Mouse (Mus musculus) adrenal gland, adult 18-20 months (tissue): ENCODE results near the gene Itga3. TPM values are rescaled to one million over a fixed set of nuclear protein-coding genes. Genes with fewer than 3 reads are reported as not detected.

Experiments
- DNase-seq, 2 experiments: peaks; one replicate each; pipeline ENCODE4 v3.0.0; 2021 to 2022; ENCODE audit warnings: low spot score in 2 of 2
- long read RNA-seq, 2 experiments: library from polyadenylated mRNA; stranded (forward); transcript quantifications; one replicate each; pipeline ENCODE4 v2.0.0; 2021
- total RNA-seq, 2 experiments: library from RNA; stranded (reverse); gene quantifications; 1 replicate in 1 of 2; 2 replicates in 1 of 2; pipeline ENCODE4 v1.2.3; 2021

Itga3 gene
- total RNA-seq: 10 to 100 TPM; 33.9 to 44.6 TPM
- long read RNA-seq, experiment 1, full-length matches to known transcripts: 21 of 33 reads
- long read RNA-seq, experiment 1, partial matches to known transcripts: 9 of 33 reads
- long read RNA-seq, experiment 1, other reads (novel, unspliced or antisense): 3 of 33 reads
- long read RNA-seq, experiment 2, full-length matches to known transcripts: 16 of 40 reads
- long read RNA-seq, experiment 2, partial matches to known transcripts: 13 of 40 reads
- long read RNA-seq, experiment 2, other reads (novel, unspliced or antisense): 11 of 40 reads

DNA sequence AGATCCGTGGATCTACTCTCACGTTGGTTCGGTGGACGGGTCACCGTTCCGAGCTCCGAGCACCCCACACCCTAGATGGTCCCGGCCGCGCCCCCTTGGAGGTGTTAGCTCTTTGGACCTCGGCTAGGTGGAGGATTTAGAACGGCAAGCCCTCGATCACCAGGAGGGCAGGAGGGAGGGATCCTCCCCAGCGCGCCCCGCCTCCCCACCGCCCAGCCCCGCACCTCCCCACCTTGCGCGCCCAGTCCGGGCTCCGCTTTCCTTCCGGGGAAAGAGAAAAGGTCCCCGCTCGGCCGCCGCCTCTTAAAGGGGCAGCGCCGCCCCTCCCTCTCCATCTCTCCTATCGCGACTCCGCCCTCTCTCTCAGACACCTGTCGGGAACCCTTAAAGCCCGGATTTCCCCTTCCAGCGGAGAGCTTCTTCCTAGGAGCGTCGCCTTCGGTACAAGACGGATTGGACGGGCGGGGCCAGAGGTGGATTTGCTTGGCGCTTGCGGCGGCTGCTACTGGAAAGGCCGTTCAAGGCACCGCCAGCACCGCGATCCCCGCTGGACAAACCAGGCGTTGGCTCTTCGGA is at the start of gene Itga3:
TSS of gene Itga3 (minus strand) at position 266 of the 576 bp plus-strand sequence.
- peak; percentile 75 to 78 for DNase-seq

DNA sequence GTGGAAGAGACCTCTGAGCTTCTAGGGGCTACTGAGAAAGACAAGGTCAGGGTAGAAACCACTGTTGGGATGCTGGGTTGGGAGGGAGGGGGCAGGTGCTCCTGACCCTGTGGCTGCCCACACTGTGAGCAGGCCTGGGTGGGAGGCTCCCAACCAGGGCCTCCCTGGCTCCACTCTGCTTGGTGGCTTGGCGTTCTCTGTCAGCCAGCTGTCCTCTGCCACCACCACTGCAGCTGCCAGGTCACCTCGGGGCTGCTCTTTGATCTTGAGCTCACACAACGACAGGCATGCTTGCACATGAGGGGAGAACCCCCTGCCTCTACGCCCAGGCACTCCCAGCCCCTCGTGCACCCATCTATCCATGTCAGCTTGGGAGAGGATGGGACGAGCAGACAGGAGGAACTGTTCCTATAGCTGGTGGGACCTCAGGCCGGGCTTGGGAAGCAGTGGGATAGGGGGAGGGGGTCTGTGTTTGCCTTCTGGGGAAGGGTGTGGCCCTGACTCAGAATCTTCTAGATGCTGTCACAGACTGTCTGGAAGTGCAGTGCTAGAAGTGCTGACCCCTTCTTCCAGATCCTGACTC is 48.9 kb upstream of the Itga3 start:
- no peak for DNase-seq

DNA sequence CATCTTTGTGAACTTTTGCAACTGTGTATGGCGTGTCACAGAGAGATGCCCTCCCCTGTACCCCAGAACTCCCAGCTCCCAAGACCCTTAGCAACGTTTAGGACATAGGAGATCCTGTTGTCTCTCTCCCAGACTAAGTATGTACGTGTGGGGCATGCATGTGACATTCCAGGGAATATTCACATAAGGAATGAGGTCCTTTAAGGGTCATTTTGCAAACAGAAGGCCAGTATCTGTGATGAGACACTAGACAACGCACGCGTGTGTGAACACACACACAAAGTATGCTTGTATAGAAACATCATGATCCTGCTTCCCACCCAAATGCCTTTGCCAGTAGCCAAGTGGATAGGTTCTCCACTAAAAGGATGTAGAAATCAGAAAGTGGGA is 45.5 kb upstream of the Itga3 start:
- DNase-seq: no peak

DNA sequence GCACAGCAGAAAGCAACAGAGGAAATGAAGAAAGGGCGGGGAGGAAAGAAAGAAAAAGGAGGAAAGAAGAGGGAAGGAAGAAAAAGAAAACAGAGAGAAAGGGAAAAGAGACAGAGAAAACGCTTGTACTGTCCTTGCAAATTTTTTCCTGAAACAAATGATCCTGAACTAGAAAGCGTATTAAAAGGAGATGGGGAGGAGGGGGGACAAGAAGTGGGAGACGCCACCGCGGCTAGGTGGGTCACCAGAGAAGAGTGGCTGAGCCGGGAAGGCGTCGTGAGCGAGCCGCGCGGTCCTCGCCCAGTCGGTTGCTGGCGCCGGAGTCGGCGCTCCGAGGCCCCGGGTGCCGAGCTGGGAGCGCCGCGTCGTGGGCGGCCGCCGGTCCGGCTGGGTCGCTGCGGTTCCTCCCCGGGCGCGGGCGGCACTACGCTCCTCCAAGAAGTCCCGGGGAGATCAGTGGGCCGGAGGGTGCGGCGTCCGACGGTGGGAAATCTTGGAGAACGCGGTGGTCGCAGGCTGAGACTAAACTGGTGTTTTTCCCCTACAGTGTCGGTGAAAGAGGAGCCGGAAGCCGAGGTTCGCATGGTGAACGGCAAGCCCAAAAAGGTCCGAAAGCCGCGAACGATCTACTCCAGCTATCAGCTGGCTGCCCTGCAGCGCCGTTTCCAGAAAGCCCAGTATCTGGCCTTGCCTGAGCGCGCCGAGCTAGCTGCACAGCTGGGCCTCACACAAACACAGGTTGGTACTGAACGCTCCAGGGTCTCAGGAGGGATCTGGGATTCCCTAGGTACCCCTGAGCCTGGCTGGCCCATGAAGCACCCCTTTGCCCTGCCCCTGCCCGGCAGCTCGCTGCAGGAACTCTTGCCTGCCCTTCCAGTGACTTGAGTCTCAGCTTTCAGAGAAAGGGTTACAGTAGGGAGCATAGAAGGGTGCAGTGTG is 44.8 kb upstream of the Itga3 start:
- no peak for DNase-seq

DNA sequence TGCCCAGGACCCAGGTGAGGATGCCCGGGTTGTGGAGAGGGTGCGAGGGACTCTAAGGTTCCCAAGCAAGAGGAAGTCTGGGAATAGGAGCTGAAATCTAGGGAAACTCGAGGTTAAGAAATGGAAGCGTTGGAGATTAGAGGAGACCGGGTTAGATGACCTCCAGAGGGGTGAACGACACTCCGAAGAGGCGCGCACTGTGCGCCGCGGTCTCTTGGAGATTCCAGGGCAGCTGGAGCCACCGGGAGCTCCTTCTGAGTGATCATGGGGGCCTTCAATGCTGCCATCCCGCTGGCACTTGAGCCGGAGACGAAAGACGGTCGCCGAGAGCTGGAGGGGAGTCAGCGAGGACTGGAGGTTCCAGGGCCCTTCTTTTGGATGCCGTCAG is 44.0 kb upstream of the Itga3 start:
- no peak for DNase-seq

DNA sequence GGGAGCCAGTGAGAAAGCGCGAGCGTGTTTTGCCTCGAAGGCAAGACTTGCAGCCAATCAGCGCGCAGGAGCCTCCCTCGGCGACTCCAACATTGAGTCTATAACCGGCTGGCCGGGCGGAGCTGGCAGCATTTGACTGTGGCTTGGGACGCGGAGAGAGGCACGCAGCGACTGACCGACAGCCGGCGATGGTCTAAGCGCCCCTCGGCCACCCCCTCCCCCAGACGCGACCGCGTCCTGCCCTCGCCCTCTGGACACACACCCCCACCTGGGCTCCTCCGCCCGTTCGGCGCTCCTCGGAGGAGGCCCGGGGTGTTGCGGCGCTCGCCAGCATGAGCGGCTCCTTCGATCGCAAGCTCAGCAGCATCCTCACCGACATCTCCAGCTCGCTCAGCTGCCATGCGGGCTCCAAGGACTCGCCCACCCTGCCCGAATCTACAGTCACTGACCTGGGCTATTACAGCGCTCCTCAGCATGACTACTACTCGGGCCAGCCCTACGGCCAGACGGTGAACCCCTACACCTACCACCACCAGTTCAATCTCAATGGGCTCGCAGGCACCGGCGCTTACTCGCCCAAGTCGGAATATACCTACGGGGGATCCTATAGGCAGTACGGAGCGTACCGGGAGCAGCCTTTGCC is 43.5 kb upstream of the Itga3 start, which contains the start of gene Dlx3:
TSS of gene Dlx3 (plus strand) at position 130 of the 643 bp plus-strand sequence.
- DNase-seq: no peak

DNA sequence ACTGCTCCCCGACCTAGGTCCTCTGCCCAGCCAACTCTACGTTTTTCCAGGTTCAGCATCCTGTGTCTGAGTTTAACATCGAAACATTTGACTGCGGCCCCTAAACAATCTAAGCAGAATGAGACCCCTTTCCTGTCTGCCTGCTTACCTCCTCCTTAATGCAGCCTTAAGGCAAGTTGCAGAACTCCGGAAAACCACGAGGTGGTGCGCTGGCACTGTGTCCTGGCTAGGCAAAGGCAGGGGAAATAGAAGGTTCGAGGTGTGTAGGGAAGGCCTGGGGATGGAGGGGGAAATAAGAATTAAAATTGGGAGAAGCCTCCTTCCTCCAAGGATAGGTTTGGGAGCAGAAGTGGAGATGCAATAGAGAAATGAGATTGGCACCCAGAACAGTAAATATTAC is 41.9 kb upstream of the Itga3 start:
- peak; percentile 76 to 79 for DNase-seq

DNA sequence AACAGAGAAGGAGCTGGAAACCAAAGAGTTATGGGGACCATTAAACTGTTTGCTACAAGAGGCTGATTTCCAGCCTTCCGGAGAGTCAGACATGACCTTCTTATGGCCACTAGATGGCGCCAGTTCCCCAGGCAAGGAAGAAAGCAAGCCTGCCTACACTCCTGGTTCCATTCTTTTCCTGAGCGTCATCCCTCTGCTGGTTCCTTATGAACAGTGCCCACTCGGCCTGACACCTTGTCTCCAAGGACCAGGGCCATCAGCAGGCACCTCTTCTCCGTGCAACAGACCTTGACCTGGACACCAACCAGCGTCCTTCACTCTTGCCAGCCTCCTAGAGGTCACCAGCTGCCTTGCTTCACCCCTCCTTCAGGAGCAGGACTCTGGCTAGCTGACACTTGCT is 40.4 kb upstream of the Itga3 start:
- peak; percentile 65 to 67 for DNase-seq

DNA sequence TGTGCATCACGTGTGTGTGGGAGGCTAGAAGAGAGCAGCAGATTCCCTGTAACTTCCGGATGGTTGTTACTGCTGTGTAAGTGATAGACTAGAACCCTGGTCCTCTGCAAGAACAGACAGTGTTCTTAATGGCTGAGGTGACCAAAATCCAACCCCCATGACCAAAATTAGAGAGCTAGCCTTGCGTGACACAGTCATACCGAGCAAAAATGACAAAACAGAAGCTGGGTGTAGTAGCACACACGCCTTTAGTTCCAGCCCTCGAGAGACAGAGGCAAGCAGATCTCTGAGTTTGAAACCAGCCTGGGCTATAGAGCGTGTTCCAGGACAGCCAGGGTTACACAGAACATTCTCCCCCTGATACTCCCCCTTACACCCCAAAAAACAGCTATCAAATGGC is 33.5 kb upstream of the Itga3 start:
- DNase-seq: no peak

DNA sequence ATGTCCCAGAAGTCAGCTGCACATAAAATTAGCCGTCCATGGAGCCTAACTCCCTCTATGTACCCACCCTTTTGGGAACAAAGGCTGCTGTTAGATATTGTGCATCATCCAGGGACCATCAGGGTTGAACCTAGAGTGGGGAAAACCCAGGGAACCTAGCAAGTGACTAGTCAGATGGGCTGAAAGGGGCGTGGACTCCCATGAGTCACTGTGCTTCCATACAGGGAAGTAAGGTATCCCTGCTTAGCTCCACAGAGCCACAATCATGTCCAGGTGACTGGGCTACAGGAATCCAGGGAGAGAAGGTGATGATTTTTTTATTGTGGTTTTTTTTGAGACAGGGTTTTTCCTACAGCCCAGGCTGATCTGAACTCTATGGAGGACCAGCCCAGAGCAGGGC is 32.4 kb upstream of the Itga3 start:
- DNase-seq: no peak

DNA sequence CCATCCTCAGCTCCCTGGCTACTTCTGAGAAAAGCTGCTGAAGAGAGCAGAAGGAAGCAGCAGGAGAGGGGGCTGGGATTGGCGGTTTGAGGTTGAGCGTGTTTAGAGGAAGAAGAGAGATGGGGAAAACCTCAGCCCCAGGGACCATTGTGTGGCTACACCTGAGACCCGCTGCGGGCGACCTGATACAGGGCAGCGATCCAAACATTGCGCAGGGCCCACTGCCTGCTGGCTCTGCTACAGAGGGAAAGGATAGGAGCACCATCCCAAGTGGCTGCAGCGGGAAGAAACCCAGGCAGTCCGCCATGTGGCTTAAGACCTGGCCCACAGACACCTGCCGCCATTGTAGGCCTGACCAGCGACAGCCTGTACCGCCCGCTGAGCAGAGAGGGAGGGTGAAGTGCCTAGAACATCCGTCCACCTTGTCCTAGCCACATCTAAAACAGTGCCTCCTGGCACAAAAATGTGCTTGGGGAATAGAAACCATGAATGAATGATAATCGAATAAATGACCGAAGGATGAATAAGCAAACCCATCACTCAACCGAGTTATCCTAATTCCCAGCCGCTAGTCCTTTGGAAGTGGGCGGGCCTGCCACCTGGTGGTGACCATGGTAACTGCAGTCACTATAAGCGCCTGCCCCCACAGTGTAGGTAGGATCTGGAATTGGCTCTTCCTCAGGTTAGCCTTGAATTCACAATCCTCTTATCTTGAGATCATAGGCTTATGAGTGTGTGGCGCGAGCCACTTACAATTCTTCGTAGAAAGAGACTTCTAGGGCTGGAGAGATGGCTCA is 30.0 kb upstream of the Itga3 start:
- DNase-seq: peak; percentile 87 to 88

DNA sequence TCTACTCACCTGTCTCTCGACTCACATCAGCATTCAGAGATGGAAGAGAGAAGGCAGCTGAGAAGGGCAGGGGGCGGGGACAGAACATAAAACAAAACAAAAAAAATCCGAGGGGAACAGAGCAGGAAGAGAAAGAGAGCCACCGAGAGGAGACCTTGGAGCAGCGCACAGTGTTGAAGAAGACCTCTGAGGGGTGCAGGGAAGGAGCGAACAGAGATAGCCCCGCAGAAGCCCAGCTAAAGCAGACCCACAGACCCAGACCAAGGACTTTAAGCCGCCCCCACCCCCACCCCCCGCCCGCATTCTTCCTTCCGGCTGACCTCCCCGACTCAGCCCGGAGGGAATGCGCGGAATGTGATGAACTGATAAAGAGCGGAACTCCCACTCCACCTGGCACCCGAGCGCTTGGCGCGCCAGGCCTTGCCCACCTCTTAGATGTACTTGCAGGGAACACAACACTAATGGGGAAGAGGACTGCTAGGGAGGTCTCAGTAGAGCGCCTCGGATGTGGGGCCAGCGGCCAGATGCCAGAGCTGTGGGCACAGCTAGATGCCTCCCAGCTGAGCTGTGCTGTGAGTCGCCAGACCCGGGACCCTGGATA is 28.8 kb upstream of the Itga3 start:
- DNase-seq: no peak

DNA sequence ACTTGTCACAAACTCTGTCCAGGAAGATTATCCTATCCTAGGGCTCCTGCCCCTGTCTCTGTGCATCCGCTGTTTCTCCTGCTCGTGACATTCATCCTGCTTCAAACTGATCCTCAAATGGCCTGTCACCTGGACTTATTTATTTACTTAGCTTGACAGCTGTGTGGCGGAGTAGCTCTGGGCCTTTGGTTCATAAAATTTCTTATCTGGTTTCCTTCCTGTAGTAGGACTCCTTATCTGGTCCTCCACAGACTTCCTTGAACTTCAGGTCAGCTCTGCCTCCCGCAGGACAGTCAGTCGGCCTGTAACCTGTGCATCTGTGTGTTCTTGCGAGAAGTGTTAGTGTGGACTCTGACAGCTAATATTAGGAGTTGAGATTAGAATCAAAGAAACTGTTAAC is 27.7 kb upstream of the Itga3 start:
- DNase-seq: no peak

DNA sequence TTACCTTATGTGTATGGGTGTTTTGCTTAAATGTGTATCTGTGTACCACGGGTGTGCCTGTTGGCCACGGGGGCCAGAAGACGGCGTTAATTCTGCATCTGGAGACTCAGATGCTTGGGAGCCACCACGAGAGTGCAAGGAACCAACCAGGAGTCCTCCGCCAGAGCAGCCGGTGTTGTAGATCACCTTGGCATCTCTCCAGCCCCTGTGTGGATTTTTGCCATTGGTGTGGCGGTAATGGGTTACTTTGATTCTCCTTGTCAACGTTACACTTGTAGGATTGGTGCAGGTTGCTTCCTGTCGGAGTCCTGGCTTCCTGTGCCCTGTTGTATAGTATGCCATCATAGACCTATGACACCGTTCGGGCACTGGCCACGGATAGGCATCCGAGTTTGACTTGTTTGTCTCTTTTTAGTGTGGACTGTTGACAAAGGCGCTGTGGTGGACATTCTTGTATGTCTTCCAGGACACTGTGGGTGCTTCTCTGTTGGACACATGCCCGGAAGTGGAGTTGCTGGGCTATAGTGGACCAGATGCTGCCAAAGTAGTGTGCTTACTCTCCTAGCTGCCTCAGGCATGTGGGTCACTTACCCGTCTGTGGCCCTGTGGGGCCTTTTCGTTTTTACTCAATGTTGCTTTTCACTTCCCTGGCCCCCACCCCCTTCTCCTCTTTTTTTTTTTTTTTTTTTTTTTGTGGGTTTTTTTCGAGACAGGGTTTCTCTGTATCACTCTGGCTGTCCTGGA is 25.7 kb upstream of the Itga3 start:
- DNase-seq: no peak

DNA sequence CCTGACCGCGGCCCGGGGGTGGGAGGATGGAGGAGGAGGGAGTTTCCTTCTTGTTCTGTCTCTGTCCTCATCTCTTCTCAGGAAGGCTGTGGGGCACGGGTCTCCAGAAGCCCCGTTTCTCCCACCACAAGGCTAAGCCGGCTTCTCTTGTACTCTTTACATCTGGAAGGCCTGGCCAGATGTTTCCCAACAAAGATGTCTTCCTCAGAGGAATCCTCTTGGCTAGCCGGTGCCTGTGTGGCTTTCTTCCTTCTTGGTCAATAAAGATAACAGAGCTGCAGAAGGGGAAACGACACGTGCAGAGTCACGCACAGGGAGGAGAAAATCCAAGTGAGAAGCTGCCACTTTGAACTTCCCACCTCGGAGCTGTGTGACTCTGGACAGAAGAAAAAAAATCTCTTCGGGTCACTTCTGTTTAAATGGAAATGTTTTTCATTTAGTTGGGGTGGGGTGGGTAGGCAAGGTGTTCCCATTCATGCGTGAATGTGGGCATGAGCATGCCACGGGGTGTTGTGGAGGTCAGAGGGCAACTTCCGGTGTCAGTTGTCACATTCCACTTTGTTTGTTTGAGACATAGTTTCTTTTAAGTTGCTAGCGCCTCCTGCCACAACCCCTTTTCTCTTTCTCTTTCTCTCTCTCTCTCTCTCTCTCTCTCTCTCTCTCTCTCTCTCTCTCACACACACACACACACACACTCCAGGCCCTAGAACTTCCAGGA is 24.6 kb upstream of the Itga3 start:
- no peak for DNase-seq

DNA sequence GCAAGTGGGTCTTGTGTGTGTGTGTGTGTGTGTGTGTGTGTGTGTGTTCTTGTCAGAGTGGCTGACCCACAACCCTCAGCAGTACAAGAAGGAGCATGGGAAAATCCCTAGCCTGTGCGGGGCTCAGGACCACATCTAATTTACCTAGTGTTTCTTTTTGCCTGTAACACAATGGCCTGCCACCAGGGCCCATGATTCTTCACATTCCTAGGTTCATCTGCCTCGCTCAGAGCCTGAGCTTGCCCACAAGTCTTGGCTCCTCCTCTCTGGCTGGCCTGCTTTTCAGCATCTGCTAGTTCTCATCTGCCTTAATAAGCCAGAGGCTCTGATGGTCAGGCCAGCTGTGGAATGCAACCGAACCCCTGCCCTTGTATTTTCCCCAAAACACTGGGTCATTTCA is 23.8 kb upstream of the Itga3 start:
- DNase-seq: no peak

DNA sequence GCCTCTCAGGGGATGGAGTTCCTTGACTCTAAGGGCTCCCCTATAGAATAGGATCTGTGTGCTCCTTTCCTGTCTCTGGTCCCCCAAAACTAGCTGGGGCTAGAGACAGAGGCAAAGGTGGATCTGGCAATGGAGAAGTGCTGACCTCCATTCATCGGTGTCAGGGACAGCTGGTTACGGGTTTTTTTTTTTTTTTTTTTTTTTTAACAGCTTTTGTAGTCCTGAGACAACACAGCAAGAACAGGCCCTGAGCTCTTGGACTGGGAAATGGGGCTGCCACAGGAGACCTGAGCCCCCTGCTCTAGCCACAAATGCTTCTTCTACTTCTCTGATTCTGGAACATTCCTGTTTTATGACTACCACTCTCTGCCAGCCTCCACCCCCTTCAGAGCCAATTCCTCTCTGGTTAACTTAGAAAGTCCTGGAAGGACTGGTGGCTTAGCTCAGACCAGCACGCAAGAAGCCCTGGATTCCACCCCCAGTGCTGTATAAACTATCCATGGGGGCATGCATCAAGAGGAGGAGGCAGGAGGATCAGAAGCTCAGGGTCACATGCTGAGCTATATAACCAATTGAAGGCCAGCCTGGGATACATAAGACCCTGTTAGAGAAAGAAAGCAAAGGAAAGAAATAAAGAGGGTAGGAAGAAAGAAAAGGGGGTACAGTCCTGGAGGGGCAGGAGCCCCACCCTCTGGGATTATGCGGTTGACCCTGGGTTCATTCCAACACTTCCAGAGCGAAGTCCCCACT is 21.9 kb upstream of the Itga3 start:
- DNase-seq: no peak

DNA sequence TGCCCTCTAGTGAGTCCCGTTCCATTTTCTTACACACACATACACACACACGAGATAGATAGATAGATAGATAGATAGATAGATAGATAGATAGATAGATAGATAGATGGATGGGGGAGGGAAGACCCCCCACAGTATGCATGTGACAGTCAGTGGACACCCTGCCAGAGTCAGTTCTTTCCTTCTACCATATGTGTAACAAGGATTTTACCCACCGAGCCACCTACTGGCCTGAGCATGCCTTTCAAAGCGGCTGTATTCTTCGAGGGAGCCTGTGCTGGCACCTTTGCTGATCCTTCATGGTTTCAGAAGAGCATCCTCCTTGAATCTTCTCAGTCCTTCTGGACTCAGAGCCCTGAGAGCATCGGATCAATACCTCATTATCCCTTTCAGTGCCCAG is 21.3 kb upstream of the Itga3 start:
- no peak for DNase-seq
